Mouse (Mus musculus): ENCODE results near the gene Trim2. TPM values are rescaled to one million over a fixed set of nuclear protein-coding genes. Genes with fewer than 3 reads are reported as not detected.

Gene Trim2
- total and polyA plus RNA-seq, 3 experiments = 2.4 to 3.3 (median 2.5) TPM

DNA sequence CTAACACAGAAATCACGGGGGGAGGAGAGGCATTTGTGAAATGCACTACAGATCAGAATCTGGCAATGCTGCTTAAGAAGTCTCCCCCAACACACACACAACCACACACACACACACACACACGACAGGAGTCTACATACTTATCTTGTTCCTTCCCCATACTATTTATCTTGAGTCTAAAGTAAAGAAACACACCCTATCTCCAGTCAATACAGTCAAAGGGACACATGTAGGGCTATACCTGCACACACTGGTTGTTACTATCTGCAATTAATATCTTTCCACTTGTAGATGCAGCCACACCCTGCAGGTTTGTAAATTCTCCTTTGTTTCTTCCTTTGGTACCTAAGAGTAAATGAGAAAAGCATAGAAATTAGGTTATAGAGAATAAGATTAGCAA lies 128.8 kb downstream of the Trim2 start:
- peaks cover 2 to 15% of the 10 kb centered on the region in 2 experiments for H3K4me1 ChIP-seq (ENCODE audit: control insufficient read depth in 1 of 2, insufficient read depth in 2 of 2)
- no peaks in the 10 kb centered on the region for H3K27me3 ChIP-seq (replicated peaks)
- in situ Hi-C loops (cut with MboI; ENCODE audit: low pct_ligation_motif_present, low pct_unique_long_range_greater_than_20kb, low sequenced_read_pairs) = no loop called here
- H3K36me3 ChIP-seq (replicated peaks in 1 of 2; ENCODE audit: control insufficient read depth in 1 of 2, insufficient read depth in 1 of 2, low read length in 1 of 2) = peaks cover 0 to 2% of the 10 kb centered on the region in 2 experiments
- H3K27ac ChIP-seq (ENCODE audit: insufficient read depth, low read depth) = no peak overlapping the region
- no peak for DNase-seq (ENCODE audit: extremely low read depth)
- TF ChIP-seq JUN (IDR thresholded peaks at IDR 0.05; ENCODE audit: insufficient read depth, low read depth, low read length) (no peak), ETS1 (conservative IDR thresholded peaks at IDR 0.05; ENCODE audit: low read depth, low read length) (no peak), SMC3 (IDR thresholded peaks at IDR 0.05; ENCODE audit: low read depth, low read length) (no peak), MAX (IDR thresholded peaks at IDR 0.05; ENCODE audit: low read length) (no peak), CHD2 (IDR thresholded peaks at IDR 0.05; ENCODE audit: low read length) (no peak), RCOR1 (conservative IDR thresholded peaks at IDR 0.05; ENCODE audit: low read depth, low read length) (no peak), GABPA (IDR thresholded peaks at IDR 0.05; ENCODE audit: insufficient replicate concordance, low read depth, low read length) (no peak), NRF1 (IDR thresholded peaks at IDR 0.05; ENCODE audit: low read depth, low read length) (no peak), TBP (conservative IDR thresholded peaks at IDR 0.05; ENCODE audit: low read depth, low read length) (no peak), CTCF (conservative IDR thresholded peaks at IDR 0.05 in 1 of 2, IDR thresholded peaks at IDR 0.05 in 1 of 2; ENCODE audit: low read depth in 2 of 2, low read length in 2 of 2) (no peak), ZMIZ1 (IDR thresholded peaks at IDR 0.05; ENCODE audit: low read depth, low read length) (no peak), ZNF384 (IDR thresholded peaks at IDR 0.05; ENCODE audit: low read depth, low read length) (no peak), POLR2A (IDR thresholded peaks at IDR 0.05; ENCODE audit: low read depth, low read length) (no peak), CHD1 (IDR thresholded peaks at IDR 0.05; ENCODE audit: low read depth, low read length) (no peak), BHLHE40 (IDR thresholded peaks at IDR 0.05; ENCODE audit: low read depth, low read length) (no peak)
- no peaks in the 10 kb centered on the region for H3K79me2 ChIP-seq (replicated peaks; ENCODE audit: control insufficient read depth, extremely low read depth, insufficient read depth, poor library complexity, severe bottlenecking)
- H3K9ac ChIP-seq (ENCODE audit: insufficient read depth, low read depth) = no peak overlapping the region
- dilution Hi-C loops (cut with MboI; ENCODE audit: extremely low pct_ligation_motif_present, extremely low pct_unique_long_range_greater_than_20kb, low sequenced_read_pairs) = no loop called here
- no peaks in the 10 kb centered on the region for H3K9me3 ChIP-seq (replicated peaks; ENCODE audit: low read length)
- H3K4me3 ChIP-seq (replicated peaks in 1 of 3; ENCODE audit: low read depth in 2 of 3, low read length in 2 of 3, poor library complexity in 1 of 3) = no peak overlapping the region
- H3K4me2 ChIP-seq (ENCODE audit: insufficient read depth, low read depth, poor library complexity, severe bottlenecking) = no peak overlapping the region

DNA sequence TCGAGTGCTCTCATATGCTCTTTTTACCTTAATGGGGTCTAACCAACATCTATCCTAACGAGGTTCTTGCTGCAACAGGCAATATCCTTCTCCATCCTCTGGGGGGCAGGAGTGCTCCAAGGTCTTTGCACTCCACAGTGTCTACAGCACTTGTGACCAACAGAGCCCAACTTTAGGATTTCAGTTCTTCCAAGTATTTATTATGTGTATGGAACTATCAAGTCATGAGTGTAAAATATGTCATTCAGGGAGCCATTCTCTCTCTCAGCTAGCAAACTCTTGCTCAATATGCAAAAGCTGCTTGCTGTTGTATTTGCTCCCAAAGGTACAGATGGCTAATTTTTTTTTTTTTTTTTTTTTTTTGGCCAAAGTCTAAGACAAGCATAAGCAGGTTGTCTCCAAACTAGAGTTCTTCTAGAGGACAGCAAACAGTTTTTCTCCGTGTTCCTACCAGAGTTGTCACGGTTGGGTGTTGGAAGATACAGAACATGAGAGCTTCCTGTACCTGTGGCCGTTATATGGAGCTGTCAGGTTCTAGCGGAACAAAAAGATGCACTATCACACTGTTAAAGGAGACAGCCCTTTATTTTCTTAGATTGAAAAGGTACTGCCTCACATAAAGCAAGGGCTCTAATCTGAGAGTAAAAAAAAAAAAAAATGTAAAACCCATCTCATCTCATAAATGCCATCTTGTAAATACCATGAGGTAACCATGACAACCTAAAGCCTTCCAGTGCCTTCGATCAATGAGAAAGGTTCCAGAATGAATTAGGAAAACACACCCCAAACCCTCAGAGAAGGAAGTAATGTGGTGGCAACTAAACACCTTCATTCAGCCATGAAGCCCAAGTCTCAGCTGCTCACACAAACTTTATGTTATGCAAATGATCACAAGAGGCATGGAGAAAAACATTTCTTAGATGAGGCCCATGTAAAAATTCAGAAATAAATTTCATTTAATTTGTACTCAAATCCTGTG lies 131.1 kb downstream of the Trim2 start:
- in situ Hi-C loops (cut with MboI; ENCODE audit: low pct_ligation_motif_present, low pct_unique_long_range_greater_than_20kb, low sequenced_read_pairs) = no loop called here

More for the DNA sequence above, 131.1 kb downstream of the Trim2 start:
- H3K4me3 ChIP-seq (replicated peaks in 1 of 3; ENCODE audit: low read depth in 2 of 3, low read length in 2 of 3, poor library complexity in 1 of 3) = no peak overlapping the region
- peaks cover 0 to 9% of the 10 kb centered on the region in 2 experiments for H3K36me3 ChIP-seq (replicated peaks in 1 of 2; ENCODE audit: control insufficient read depth in 1 of 2, insufficient read depth in 1 of 2, low read length in 1 of 2)
- DNase-seq (ENCODE audit: extremely low read depth) = peak; percentile 84
- peaks cover 2 to 15% of the 10 kb centered on the region in 2 experiments for H3K4me1 ChIP-seq (ENCODE audit: control insufficient read depth in 1 of 2, insufficient read depth in 2 of 2)
- H3K9ac ChIP-seq (ENCODE audit: insufficient read depth, low read depth) = no peak overlapping the region
- TF ChIP-seq ZC3H11A (IDR thresholded peaks at IDR 0.05; ENCODE audit: low read depth, low read length) = peak; percentile 87
- TF ChIP-seq IRF4 (IDR thresholded peaks at IDR 0.05; ENCODE audit: low read depth, low read length) = 0 out of 2 replicates have a peak, but pooled peaks have one; percentile 13
- TF ChIP-seq PAX5 (IDR thresholded peaks at IDR 0.05; ENCODE audit: low read length) = no peak
- TF ChIP-seq SIN3A (IDR thresholded peaks at IDR 0.05; ENCODE audit: low read length) = 0 out of 2 replicates have a peak, but pooled peaks have one; percentile 34
- TF ChIP-seq MXI1 (IDR thresholded peaks at IDR 0.05; ENCODE audit: low read depth, low read length) = peak; percentile 42; the same call in 1 of the 2 replicates
- TF ChIP-seq ETS1 (conservative IDR thresholded peaks at IDR 0.05; ENCODE audit: low read depth, low read length) = peak; percentile 15; the same call in 1 of the 2 replicates
- TF ChIP-seq BHLHE40 (IDR thresholded peaks at IDR 0.05; ENCODE audit: low read depth, low read length) = no peak
- peak; percentile 72 to 97 for TF ChIP-seq CTCF (conservative IDR thresholded peaks at IDR 0.05 in 1 of 2, IDR thresholded peaks at IDR 0.05 in 1 of 2; ENCODE audit: low read depth in 2 of 2, low read length in 2 of 2)
- peak; percentile 98 for TF ChIP-seq SMC3 (IDR thresholded peaks at IDR 0.05; ENCODE audit: low read depth, low read length)
- peak; percentile 70; the same call in 1 of the 2 replicates for TF ChIP-seq CHD1 (IDR thresholded peaks at IDR 0.05; ENCODE audit: low read depth, low read length)
- TF ChIP-seq ZNF384 (IDR thresholded peaks at IDR 0.05; ENCODE audit: low read depth, low read length) = peak; percentile 84
- no peak; the same call in 1 of the 2 replicates for TF ChIP-seq NELFE (IDR thresholded peaks at IDR 0.05; ENCODE audit: low read depth, low read length)
- no peak overlapping the region for H3K4me2 ChIP-seq (ENCODE audit: insufficient read depth, low read depth, poor library complexity, severe bottlenecking)
- H3K9me3 ChIP-seq (replicated peaks; ENCODE audit: low read length) = no peaks in the 10 kb centered on the region
- H3K27me3 ChIP-seq (replicated peaks) = no peaks in the 10 kb centered on the region
- dilution Hi-C loops (cut with MboI; ENCODE audit: extremely low pct_ligation_motif_present, extremely low pct_unique_long_range_greater_than_20kb, low sequenced_read_pairs) = no loop called here
- no peak overlapping the region for H3K27ac ChIP-seq (ENCODE audit: insufficient read depth, low read depth)
- H3K79me2 ChIP-seq (replicated peaks; ENCODE audit: control insufficient read depth, extremely low read depth, insufficient read depth, poor library complexity, severe bottlenecking) = no peaks in the 10 kb centered on the region

Data from CH12.LX (cell line).